Mouse (Mus musculus) liver, embryonic 12.5 days (tissue): Measurements from ENCODE around the gene Ltbr. TPM values are rescaled to one million over a fixed set of nuclear protein-coding genes. Genes with fewer than 3 reads are reported as not detected.
A peak's percentile ranks its signal among the peaks of the same experiment; 100 is the strongest.
"Not testable (repeated sequence)": the region's sequence is repeated elsewhere in the genome, so short reads cannot be mapped to it uniquely, and the experiment has no call there.

ENCODE experiments used
- ATAC-seq: fragments of 200-750 bp; cut with Nextera tagmentation; 2 replicates; pipeline ENCODE4 v1.8.0; 2017; ENCODE audit warnings: moderate number of reproducible peaks, mild to moderate bottlenecking, moderate library complexity
- H3K27ac ChIP-seq: fragments of 300-500 bp; sonication (generic); 2 replicates; pipeline ENCODE4 v1.5.1; 2016; ENCODE audit warnings: mild to moderate bottlenecking
- H3K27me3 ChIP-seq: fragments of 300-500 bp; sonication (generic); replicated peaks from 2 replicates; pipeline ENCODE4 v1.6.1; 2016; ENCODE audit warnings: mild to moderate bottlenecking, moderate library complexity
- H3K36me3 ChIP-seq: fragments of 300-500 bp; sonication (generic); 2 replicates; pipeline ENCODE4 v1.6.1; 2016; ENCODE audit warnings: mild to moderate bottlenecking, moderate library complexity
- H3K4me1 ChIP-seq: fragments of 300-500 bp; sonication (generic); 2 replicates; pipeline ENCODE4 v1.6.1; 2016
- H3K4me2 ChIP-seq: fragments of 300-500 bp; sonication (generic); 2 replicates; pipeline ENCODE4 v1.6.1; 2016; ENCODE audit warnings: mild to moderate bottlenecking, moderate library complexity
- H3K4me3 ChIP-seq: fragments of 300-500 bp; sonication (generic); 2 replicates; pipeline ENCODE4 v1.5.1; 2016; ENCODE audit warnings: mild to moderate bottlenecking, moderate library complexity
- H3K9ac ChIP-seq: fragments of 300-500 bp; sonication (generic); 2 replicates; pipeline ENCODE4 v1.6.1; 2016; ENCODE audit warnings: mild to moderate bottlenecking, moderate library complexity
- H3K9me3 ChIP-seq: fragments of 300-500 bp; sonication (generic); replicated peaks from 2 replicates; pipeline ENCODE4 v1.6.1; 2016; ENCODE audit warnings: mild to moderate bottlenecking, moderate library complexity
- WGBS: fragments of 180-500 bp; shearing (Covaris S2); methylation state at CpG from one replicate; pipeline ENCODE4 v1.1.7; 2016; ENCODE audit not compliant: insufficient replicate concordance; 5-methylcytosine and 5-hydroxymethylcytosine counted together
- polyA plus RNA-seq: library from polyadenylated mRNA; unstranded; fragments of >200 nt; fragmentation: Nextera tagmentation; extraction: Ambion mirVana; gene quantifications from 2 replicates; pipeline ENCODE4 v1.2.1, GENCODE M21; 2016

Ltbr gene
- polyA plus RNA-seq, 1 experiment from 2014 or later = 22.9 TPM

DNA sequence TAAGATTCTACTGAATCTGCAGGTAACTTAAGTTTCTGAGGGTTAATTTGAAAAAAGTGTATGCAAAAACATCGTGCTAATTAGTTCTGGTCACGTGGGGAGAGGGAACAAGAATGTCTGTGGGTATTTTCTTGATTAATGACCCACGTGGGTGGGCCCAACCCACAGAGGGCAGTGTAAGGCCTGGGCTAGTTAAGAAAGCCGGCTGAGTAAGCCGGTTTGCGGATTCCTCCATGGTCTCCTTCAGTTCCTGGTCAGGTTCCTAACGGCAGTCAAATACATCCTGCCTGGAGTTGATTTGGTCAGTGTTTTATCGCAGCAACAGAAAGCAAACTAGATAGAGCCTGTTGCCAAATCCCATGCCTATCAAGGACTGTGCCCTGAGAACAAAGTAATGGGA lies 29.4 kb downstream of the Ltbr start:
- WGBS = 61% methylated on average over 8 of the region's 8 CpGs
- no peaks in the 10 kb centered on the region for H3K36me3 ChIP-seq

DNA sequence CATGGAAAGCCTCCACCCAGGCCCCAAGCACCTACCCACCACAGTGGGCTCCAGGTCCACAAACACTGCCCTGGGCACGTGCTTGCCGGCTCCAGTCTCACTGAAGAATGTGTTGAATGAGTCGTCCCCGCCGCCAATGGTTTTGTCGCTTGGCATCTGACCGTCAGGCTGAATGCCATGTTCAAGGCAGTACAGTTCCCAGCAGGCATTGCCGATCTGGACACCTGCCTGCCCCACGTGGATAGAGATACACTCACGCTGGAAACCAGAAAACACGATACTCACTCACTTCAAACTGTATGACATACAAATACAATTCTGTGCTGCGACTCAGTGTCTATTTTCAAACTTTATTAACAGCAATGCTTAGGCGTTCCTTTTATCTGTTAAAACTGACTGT lies 31.0 kb downstream of the Ltbr start:
- not testable (repeated sequence) for H3K4me1 ChIP-seq, H3K9ac ChIP-seq, H3K27ac ChIP-seq, ATAC-seq, H3K9me3 ChIP-seq, H3K4me2 ChIP-seq, H3K4me3 ChIP-seq, H3K27me3 ChIP-seq, H3K36me3 ChIP-seq
- WGBS = 86% methylated on average over 13 of the region's 13 CpGs

More for the DNA sequence above, 29.4 kb downstream of the Ltbr start:
- H3K27ac ChIP-seq = no peak overlapping the region
- no peak overlapping the region for H3K9ac ChIP-seq
- no peaks in the 10 kb centered on the region for H3K9me3 ChIP-seq
- H3K4me2 ChIP-seq = no peak overlapping the region
- no peaks in the 10 kb centered on the region for H3K4me1 ChIP-seq
- 0 out of 2 replicates have a peak, but pooled peaks cover under 1% of the 10 kb centered on the region for H3K27me3 ChIP-seq
- ATAC-seq = no peak
- H3K4me3 ChIP-seq = no peak overlapping the region

DNA sequence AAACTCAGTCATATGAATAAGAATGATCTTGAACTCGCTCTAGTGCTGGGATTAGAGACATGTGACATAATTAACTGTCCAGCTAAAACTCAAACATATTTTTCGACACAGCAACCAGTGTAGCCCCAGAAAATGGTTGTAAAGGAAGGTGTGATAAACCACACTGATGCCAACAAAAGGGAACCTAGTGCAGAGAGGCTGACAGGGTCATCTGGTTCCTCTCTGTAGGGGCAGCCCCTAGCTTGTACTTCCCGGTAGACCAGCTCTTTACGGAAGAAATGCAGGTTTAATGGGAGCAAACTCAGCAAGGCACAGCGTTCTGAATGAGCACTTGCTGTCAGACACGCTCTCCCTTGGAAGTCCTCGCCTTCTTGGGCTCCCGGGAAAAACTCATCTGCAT lies 34.0 kb downstream of the Ltbr start:
- WGBS = 40% methylated on average over 8 of the region's 8 CpGs
- no peak overlapping the region for H3K9ac ChIP-seq

DNA sequence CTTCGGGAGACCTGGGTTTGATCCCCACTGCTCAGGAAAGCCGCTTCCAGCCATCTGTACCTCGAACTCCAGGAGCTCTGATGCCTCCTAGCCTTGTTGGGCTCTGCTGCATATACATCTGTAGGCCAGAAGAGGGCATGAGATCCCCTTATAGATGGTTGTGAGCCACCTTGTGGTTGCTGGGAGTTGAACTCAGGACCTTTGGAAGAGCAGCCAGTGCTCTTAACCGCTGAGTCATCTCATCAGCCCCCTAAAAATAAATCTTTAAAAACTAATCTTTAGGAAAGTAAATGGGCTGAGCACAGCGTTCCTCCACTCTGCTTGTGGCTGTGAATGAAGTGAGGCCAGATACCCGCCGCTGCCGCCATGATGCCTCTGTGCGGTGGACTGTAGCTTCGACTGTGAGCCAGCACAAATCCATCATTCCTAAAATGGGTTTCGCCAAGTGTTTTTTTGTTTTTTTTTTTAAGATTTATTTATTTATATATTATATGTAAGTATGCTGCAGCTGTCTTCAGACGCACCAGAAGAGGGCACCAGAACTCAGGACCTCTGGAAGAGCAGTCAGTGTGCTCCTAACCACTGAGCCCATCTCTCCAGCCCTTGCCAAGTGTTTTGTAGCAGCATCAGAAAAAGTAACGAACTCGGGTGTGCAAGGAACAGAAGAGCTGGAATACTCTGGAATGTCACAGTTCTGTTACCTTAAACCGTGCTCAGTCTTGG lies 38.7 kb downstream of the Ltbr start:
- Histone ChIP-seq H3K27ac (no peak overlapping the region), H3K4me2 (no peak overlapping the region)
- ATAC-seq = no peak

More for the DNA sequence above, 34.0 kb downstream of the Ltbr start:
- H3K36me3 ChIP-seq = no peaks in the 10 kb centered on the region
- H3K27ac ChIP-seq = no peak overlapping the region
- no peak for ATAC-seq
- no peaks in the 10 kb centered on the region for H3K4me1 ChIP-seq
- H3K27me3 ChIP-seq = no peaks in the 10 kb centered on the region
- no peak overlapping the region for H3K4me2 ChIP-seq
- no peak overlapping the region for H3K4me3 ChIP-seq
- no peaks in the 10 kb centered on the region for H3K9me3 ChIP-seq

DNA sequence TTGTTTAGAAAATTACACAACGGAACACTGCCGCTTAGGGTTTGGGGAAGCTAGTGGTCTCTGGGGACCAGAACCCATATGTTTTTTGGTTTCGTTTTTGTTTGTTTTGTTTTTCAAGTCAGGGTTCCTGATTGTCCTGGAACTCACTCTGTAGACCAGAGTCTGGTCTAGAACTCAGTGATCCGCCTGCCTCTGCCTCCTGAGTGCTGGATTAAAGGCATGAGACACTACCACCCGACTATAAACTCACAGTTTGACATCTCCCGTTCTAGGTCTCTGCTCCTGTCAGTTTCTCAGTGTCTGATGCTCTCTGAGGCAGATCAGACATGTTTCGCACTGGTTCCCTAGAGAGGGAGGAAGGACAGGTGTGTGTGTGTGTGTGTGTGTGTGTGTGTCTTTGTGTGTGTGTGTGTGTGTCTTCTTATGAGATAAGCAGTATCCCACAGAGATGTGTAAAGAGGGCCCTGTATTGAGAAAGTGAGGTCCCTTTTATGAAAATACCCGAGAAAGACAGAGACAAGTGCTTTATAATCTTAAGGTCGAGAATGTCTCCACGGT lies 41.4 kb downstream of the Ltbr start:
- Histone ChIP-seq H3K9ac (no peak overlapping the region), H3K9me3 (no peaks in the 10 kb centered on the region), H3K4me2 (peak overlapping the region; percentile 48), H3K27ac (no peak overlapping the region), H3K4me1 (peaks cover 19% of the 10 kb centered on the region), H3K4me3 (no peak overlapping the region), H3K27me3 (0 out of 2 replicates have a peak, but pooled peaks cover 8% of the 10 kb centered on the region), H3K36me3 (no peaks in the 10 kb centered on the region)
- WGBS = 61% methylated on average over 10 of the region's 10 CpGs
- no peak for ATAC-seq

More for the DNA sequence above, 38.7 kb downstream of the Ltbr start:
- H3K27me3 ChIP-seq = 0 out of 2 replicates have a peak, but pooled peaks cover 5% of the 10 kb centered on the region
- H3K9me3 ChIP-seq = no peaks in the 10 kb centered on the region
- peaks cover 19% of the 10 kb centered on the region for H3K4me1 ChIP-seq
- WGBS = 52% methylated on average over 15 of the region's 15 CpGs
- no peak overlapping the region for H3K9ac ChIP-seq
- H3K4me3 ChIP-seq = no peak overlapping the region
- no peaks in the 10 kb centered on the region for H3K36me3 ChIP-seq

DNA sequence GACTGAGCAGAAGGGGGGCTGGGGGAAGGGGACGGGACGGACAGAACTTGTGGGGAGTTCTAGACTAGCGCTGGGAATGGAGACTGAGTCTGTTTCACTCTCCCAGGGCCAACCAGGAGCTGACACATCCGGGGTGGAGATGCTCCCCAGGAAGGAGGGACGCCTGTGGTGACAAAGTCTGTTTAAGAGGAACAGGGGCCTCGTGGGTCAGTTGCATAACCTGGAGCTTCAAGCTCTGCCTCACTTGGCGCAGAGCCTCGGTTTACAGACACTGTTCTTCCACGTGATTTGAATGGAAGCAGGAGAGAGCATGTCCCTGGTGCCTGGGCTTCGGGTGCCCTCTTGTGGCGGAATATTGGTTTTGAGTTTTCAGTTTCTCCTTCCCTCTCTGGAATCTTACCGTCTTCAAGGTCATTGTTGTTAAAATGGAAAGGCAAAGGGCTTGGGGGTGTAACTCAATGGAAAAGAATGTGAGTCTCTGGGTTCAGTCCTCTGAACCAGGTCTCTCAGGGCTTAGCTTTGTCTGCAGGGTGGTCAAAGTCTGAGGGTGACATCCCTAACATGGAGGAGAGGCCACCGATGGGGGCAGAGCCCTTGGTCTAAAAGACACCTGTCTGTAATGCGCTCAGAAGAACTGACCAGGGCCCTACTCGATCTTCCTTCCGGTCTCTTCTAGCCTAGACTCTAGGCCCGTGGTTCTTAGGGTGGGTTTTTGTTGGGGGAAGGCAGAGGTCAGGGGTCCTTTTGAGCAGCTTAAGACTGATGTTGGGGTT lies 42.0 kb downstream of the Ltbr start:
- peak overlapping the region; percentile 48 for H3K4me2 ChIP-seq
- no peak overlapping the region for H3K4me3 ChIP-seq
- ATAC-seq = peak; percentile 72
- H3K4me1 ChIP-seq = peaks cover 19% of the 10 kb centered on the region
- WGBS = 12% methylated on average over 17 of the region's 17 CpGs
- H3K9ac ChIP-seq = no peak overlapping the region
- H3K27ac ChIP-seq = no peak overlapping the region
- no peaks in the 10 kb centered on the region for H3K9me3 ChIP-seq
- 0 out of 2 replicates have a peak, but pooled peaks cover 8% of the 10 kb centered on the region for H3K27me3 ChIP-seq
- no peaks in the 10 kb centered on the region for H3K36me3 ChIP-seq

DNA sequence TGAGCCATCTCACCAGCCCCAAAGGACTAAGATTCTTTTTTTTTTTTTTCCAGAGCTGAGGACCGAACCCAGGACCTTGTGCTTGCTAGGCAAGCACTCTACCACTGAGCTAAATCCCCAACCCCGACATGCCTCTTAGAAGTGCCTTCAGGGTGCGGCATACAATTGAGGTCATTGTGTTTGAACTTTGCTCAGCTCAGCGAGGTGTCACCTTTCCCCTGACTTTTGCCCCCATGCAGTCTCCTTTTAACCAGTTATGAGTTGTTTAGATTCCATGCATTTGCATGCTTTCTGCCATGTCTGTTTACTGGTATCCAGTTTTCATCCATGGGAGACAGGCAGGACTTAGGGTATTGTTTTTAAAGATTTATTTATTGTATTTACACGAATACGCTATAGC lies 44.9 kb downstream of the Ltbr start:
- Histone ChIP-seq H3K9ac (no peak overlapping the region), H3K4me2 (no peak overlapping the region), H3K4me1 (peaks cover 19% of the 10 kb centered on the region), H3K27me3 (peaks cover 8% of the 10 kb centered on the region; the same call in 1 of the 2 replicates), H3K27ac (no peak overlapping the region), H3K36me3 (no peaks in the 10 kb centered on the region), H3K4me3 (no peak overlapping the region), H3K9me3 (no peaks in the 10 kb centered on the region)
- ATAC-seq = no peak
- 56% methylated on average over 6 of the region's 6 CpGs for WGBS

DNA sequence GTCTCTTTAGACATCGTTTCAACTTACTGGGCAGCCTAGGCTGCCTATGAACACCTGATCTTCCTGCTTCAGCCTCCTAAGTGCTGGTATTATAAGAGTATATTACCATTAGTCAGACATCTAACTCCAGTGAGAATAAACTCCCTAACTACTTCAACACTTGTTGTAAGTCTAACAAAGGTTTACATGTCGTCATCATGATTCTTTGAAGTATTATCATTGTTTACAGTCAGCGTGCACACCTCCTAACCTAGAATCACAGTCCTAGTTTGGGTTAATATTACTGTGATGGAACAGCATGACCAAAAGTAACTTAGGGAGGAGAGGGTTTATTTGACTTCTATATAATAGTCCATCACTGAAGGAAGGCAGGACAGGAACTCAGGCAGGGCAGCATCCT lies 46.2 kb downstream of the Ltbr start:
- ATAC-seq = no peak
- H3K9me3 ChIP-seq = no peaks in the 10 kb centered on the region
- peaks cover 8% of the 10 kb centered on the region; the same call in 1 of the 2 replicates for H3K27me3 ChIP-seq
- H3K4me3 ChIP-seq = no peak overlapping the region
- no peak overlapping the region for H3K9ac ChIP-seq
- H3K27ac ChIP-seq = no peak overlapping the region
- H3K36me3 ChIP-seq = no peaks in the 10 kb centered on the region
- 70% methylated on average over 3 of the region's 3 CpGs for WGBS
- no peak overlapping the region for H3K4me2 ChIP-seq
- peaks cover 19% of the 10 kb centered on the region for H3K4me1 ChIP-seq

DNA sequence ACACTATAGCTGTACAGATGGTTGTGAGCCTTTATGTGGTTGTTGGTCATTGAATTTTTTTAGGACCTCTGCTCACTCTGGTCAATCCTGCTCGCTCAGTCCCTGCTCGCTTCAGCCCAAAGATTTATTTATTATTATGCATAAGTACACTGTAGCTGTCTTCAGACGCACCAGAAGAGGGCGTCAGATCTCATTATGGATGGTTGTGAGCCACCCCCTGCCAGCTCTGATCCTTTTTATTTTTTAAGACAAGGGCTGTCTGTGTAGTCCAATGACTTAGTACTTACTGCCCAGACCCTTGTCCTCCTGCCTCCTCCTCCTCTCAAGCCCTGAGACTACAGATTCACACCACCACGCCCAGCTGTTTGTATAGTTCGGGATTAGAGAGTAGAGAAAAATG lies 47.1 kb downstream of the Ltbr start:
- not testable (repeated sequence) for H3K36me3 ChIP-seq, H3K27ac ChIP-seq, H3K27me3 ChIP-seq, H3K9ac ChIP-seq, H3K4me2 ChIP-seq, ATAC-seq, H3K4me3 ChIP-seq, H3K9me3 ChIP-seq
- peaks cover 11% of the 10 kb centered on the region for H3K4me1 ChIP-seq
- 53% methylated on average over 6 of the region's 6 CpGs for WGBS

DNA sequence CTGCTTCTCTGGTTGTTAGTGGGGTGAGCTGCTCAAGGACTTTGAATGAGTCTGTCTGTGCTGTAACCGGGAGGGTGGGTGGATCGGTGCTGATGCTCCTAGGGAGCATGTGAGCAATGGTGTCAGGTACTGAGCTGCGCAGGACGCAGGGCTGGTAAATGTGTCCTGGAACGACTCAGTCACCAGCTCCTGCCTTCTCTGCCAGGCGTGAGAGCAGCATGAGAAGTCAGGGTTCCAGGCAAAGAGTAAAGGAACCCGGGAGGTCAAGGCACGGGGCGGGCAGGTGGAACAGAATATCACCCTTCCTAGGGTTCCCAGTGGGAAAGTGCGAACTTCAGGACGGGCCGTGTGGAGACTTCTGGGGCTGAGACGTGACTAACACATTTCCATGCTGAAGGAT lies 47.6 kb downstream of the Ltbr start:
- Histone ChIP-seq H3K36me3 (no peaks in the 10 kb centered on the region), H3K4me1 (peaks cover 8% of the 10 kb centered on the region; the same call in 1 of the 2 replicates), H3K27ac (no peak overlapping the region), H3K9ac (no peak overlapping the region), H3K4me3 (no peak overlapping the region), H3K4me2 (no peak overlapping the region), H3K27me3 (peaks cover 8% of the 10 kb centered on the region; the same call in 1 of the 2 replicates), H3K9me3 (no peaks in the 10 kb centered on the region)
- 65% methylated on average over 13 of the region's 13 CpGs for WGBS
- ATAC-seq = no peak

DNA sequence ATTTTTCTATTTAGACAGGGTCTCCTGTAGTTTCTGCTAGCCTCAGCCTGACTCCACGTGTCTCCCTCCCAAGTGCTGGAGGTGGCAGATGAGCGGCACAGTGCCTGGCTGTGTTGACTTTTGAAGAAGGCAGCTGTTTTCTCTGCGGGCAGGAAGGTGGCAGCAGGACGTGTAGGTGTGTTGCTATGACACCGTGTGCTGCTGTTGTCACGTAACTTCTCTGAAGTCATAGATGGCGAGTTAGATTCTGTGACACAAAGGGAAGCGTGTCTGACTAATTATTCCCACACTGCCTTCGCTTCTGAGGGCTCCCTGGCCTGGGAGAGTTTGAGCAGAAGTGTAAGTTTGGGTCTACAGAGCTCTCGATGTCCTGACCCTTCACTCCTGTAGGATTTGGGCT lies 48.4 kb downstream of the Ltbr start:
- H3K4me3 ChIP-seq = no peak overlapping the region
- no peaks in the 10 kb centered on the region for H3K36me3 ChIP-seq
- H3K9ac ChIP-seq = no peak overlapping the region
- H3K4me1 ChIP-seq = no peaks in the 10 kb centered on the region
- WGBS = 49% methylated on average over 10 of the region's 10 CpGs
- H3K27me3 ChIP-seq = peaks cover 3% of the 10 kb centered on the region; the same call in 1 of the 2 replicates
- H3K4me2 ChIP-seq = no peak overlapping the region
- no peaks in the 10 kb centered on the region for H3K9me3 ChIP-seq
- no peak overlapping the region for H3K27ac ChIP-seq
- no peak for ATAC-seq

DNA sequence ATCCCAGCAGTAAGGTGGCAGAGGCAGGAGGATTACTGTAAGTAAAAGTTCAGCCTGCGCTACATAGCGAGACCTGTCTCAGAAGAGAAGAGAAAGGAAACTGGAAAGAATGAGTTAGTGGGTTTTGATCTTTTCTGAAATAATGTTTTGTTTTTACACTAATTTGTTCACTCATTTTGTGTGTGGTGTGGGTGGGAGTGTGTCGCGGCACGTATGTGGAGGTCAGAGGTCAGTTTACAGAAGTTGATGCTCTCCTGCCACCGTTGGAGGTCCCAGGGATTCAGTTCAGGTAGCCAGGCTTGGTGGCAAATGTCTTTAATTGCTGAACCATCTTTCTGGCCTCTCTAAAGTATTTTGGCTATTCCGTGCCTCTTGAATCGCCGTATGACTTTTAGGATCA lies 49.5 kb downstream of the Ltbr start:
- no peak overlapping the region for H3K4me3 ChIP-seq
- ATAC-seq = no peak
- WGBS = 80% methylated on average over 9 of the region's 9 CpGs
- H3K36me3 ChIP-seq = no peaks in the 10 kb centered on the region
- no peak overlapping the region for H3K4me2 ChIP-seq
- H3K9ac ChIP-seq = no peak overlapping the region
- no peaks in the 10 kb centered on the region for H3K4me1 ChIP-seq
- H3K27ac ChIP-seq = no peak overlapping the region
- H3K9me3 ChIP-seq = no peaks in the 10 kb centered on the region
- peaks cover 3% of the 10 kb centered on the region; the same call in 1 of the 2 replicates for H3K27me3 ChIP-seq
